Mouse (Mus musculus): ENCODE results near the gene Snapc2. TPM values are rescaled to one million over a fixed set of nuclear protein-coding genes. Genes with fewer than 3 reads are reported as not detected.

Gene Snapc2
- 59.8 and 67.4 TPM in 2 replicates for polyA plus RNA-seq (2014; fragmentation: Nextera tagmentation; extraction: Ambion mirVana)

- under 1% methylated on average over 69 of the region's 69 CpGs for WGBS
- peak; percentile 98 for DNase-seq (ENCODE audit: low spot score)
- H3K9ac ChIP-seq (replicated peaks; ENCODE audit: low read length): peak within 1 kb of the TSS; percentile 90
- no peaks in the 10 kb centered on the region for H3K27me3 ChIP-seq (ENCODE audit: control insufficient read depth, insufficient read depth, low read length)
- H3K9me3 ChIP-seq (replicated peaks; ENCODE audit: control insufficient read depth, low read length): no peaks in the 10 kb centered on the region
- peaks cover 9% of the 10 kb centered on the region for H3K4me1 ChIP-seq (ENCODE audit: control insufficient read depth, insufficient read depth, low read length)
- peak within 1 kb of the TSS; percentile 83 for H3K4me3 ChIP-seq (ENCODE audit: low read depth, low read length)
- H3K27ac ChIP-seq (replicated peaks; ENCODE audit: low read depth, low read length): peak within 1 kb of the TSS; percentile 75
- peak; percentile 82 for ATAC-seq (replicated peaks; ENCODE audit: insufficient number of reproducible peaks, low FRiP score, low TSS enrichment, low read depth)
- peak within 1 kb of the TSS; percentile 74 for H3K4me2 ChIP-seq (ENCODE audit: low read depth, low read length)
- H3K36me3 ChIP-seq (replicated peaks; ENCODE audit: control insufficient read depth, insufficient read depth, low read depth, low read length): peaks cover 3% of the 10 kb centered on the region
Observed at GRCm38 (mm10) chr8:4252934-4253841, at the start of gene Snapc2. Snapc2 (plus strand) TSS chr8:4253080.

- peaks cover 29% of the 10 kb centered on the region for H3K27me3 ChIP-seq (ENCODE audit: control insufficient read depth, insufficient read depth, low read length)
- peak overlapping the region; percentile 13 for H3K4me2 ChIP-seq (ENCODE audit: low read depth, low read length)
- H3K27ac ChIP-seq (replicated peaks; ENCODE audit: low read depth, low read length): no peak overlapping the region
- ATAC-seq (replicated peaks; ENCODE audit: insufficient number of reproducible peaks, low FRiP score, low TSS enrichment, low read depth) (no peak), DNase-seq (ENCODE audit: low spot score) (no peak)
- H3K36me3 ChIP-seq (replicated peaks; ENCODE audit: control insufficient read depth, insufficient read depth, low read depth, low read length): no peaks in the 10 kb centered on the region
- H3K4me3 ChIP-seq (ENCODE audit: low read depth, low read length): peak overlapping the region; percentile 10; the same call in 1 of the 2 replicates
- 11% methylated on average over 38 of the region's 38 CpGs for WGBS
- no peaks in the 10 kb centered on the region for H3K9me3 ChIP-seq (replicated peaks; ENCODE audit: control insufficient read depth, low read length)
- H3K4me1 ChIP-seq (ENCODE audit: control insufficient read depth, insufficient read depth, low read length): peaks cover 2% of the 10 kb centered on the region; the same call in 1 of the 2 replicates
- peak overlapping the region; percentile 0 for H3K9ac ChIP-seq (replicated peaks; ENCODE audit: low read length)
Observed at GRCm38 (mm10) chr8:4205246-4206123, 47.4 kb upstream of the Snapc2 start.

DNA sequence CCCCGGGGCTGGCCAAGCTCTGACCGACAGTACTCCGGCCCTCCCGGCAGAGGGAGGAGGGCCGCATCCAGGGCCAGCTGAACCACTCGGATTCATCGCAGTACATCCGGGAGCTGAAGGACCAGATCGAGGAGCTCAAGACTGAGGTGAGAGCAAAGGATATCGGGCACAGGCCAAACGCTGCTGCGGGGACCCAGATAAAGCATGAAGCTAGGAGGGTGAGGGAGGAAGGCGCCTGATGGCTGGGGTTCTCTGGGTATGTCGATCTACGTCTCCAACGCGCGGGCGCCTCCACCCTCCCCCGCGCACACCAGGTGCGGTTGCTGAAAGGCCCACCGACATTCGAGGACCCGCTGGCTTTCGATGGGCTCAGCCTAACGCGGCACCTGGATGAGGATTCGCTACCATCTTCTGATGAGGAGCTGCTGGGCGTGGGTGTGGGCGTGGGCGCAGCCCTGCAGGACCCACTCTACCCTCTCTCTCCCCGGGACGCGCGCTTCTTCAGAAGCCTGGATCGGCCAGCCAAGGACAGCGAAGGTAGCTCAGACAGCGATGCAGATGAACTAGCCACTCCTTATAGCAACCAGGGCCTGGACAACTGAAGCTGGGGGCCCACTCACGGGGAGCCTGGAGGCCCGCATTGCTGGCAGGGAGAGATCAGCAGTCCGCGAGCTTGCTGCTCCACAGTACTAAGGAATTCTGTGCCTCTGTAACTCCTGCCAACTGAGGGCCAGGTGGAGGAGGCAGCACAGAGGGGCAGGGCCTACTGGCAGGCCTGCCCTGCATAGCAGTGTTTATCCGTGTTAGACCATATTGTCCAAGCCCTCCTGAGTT is 46.5 kb upstream of the Snapc2 start:
- peak overlapping the region; percentile 13 for H3K4me2 ChIP-seq (ENCODE audit: low read depth, low read length)

GRCm38 (mm10) chr8:4207016-4207350 is 45.9 kb upstream of the Snapc2 start:
- H3K4me3 ChIP-seq (ENCODE audit: low read depth, low read length): no peak overlapping the region
- H3K36me3 ChIP-seq (replicated peaks; ENCODE audit: control insufficient read depth, insufficient read depth, low read depth, low read length): no peaks in the 10 kb centered on the region
- WGBS: 56% methylated on average over 2 of the region's 2 CpGs
- no peaks in the 10 kb centered on the region for H3K9me3 ChIP-seq (replicated peaks; ENCODE audit: control insufficient read depth, low read length)
- H3K27ac ChIP-seq (replicated peaks; ENCODE audit: low read depth, low read length): no peak overlapping the region
- no peak for ATAC-seq (replicated peaks; ENCODE audit: insufficient number of reproducible peaks, low FRiP score, low TSS enrichment, low read depth)
- no peak overlapping the region for H3K9ac ChIP-seq (replicated peaks; ENCODE audit: low read length)
- H3K27me3 ChIP-seq (ENCODE audit: control insufficient read depth, insufficient read depth, low read length): peaks cover 29% of the 10 kb centered on the region
- H3K4me2 ChIP-seq (ENCODE audit: low read depth, low read length): no peak overlapping the region
- DNase-seq (ENCODE audit: low spot score): no peak
- peaks cover 2% of the 10 kb centered on the region; the same call in 1 of the 2 replicates for H3K4me1 ChIP-seq (ENCODE audit: control insufficient read depth, insufficient read depth, low read length)

More for the DNA sequence above, 46.5 kb upstream of the Snapc2 start:
- Histone ChIP-seq H3K27me3 (ENCODE audit: control insufficient read depth, insufficient read depth, low read length) (peaks cover 29% of the 10 kb centered on the region), H3K36me3 (replicated peaks; ENCODE audit: control insufficient read depth, insufficient read depth, low read depth, low read length) (no peaks in the 10 kb centered on the region), H3K9me3 (replicated peaks; ENCODE audit: control insufficient read depth, low read length) (no peaks in the 10 kb centered on the region), H3K4me3 (ENCODE audit: low read depth, low read length) (peak overlapping the region; percentile 3), H3K4me1 (ENCODE audit: control insufficient read depth, insufficient read depth, low read length) (peaks cover 2% of the 10 kb centered on the region; the same call in 1 of the 2 replicates), H3K27ac (replicated peaks; ENCODE audit: low read depth, low read length) (no peak overlapping the region), H3K9ac (replicated peaks; ENCODE audit: low read length) (0 out of 2 replicates have a peak overlapping the region, but pooled peaks have one; percentile 0)
- ATAC-seq (replicated peaks; ENCODE audit: insufficient number of reproducible peaks, low FRiP score, low TSS enrichment, low read depth) (no peak), DNase-seq (ENCODE audit: low spot score) (no peak)
- WGBS: 6% methylated on average over 44 of the region's 44 CpGs

- Histone ChIP-seq H3K4me1 (ENCODE audit: control insufficient read depth, insufficient read depth, low read length) (peaks cover 2% of the 10 kb centered on the region), H3K9me3 (replicated peaks; ENCODE audit: control insufficient read depth, low read length) (no peaks in the 10 kb centered on the region), H3K27ac (replicated peaks; ENCODE audit: low read depth, low read length) (no peak overlapping the region), H3K27me3 (ENCODE audit: control insufficient read depth, insufficient read depth, low read length) (peaks cover 31% of the 10 kb centered on the region), H3K4me3 (ENCODE audit: low read depth, low read length) (no peak overlapping the region), H3K36me3 (replicated peaks; ENCODE audit: control insufficient read depth, insufficient read depth, low read depth, low read length) (no peaks in the 10 kb centered on the region), H3K4me2 (ENCODE audit: low read depth, low read length) (no peak overlapping the region), H3K9ac (replicated peaks; ENCODE audit: low read length) (no peak overlapping the region)
- ATAC-seq (replicated peaks; ENCODE audit: insufficient number of reproducible peaks, low FRiP score, low TSS enrichment, low read depth) (no peak), DNase-seq (ENCODE audit: low spot score) (no peak)
- 78% methylated on average over 6 of the region's 6 CpGs for WGBS
Observed at GRCm38 (mm10) chr8:4211097-4211496, 41.8 kb upstream of the Snapc2 start.

- no peaks in the 10 kb centered on the region; the same call in none of the 2 replicates for H3K4me1 ChIP-seq (ENCODE audit: control insufficient read depth, insufficient read depth, low read length)
- 1% methylated on average over 25 of the region's 25 CpGs for WGBS
- H3K4me3 ChIP-seq (ENCODE audit: low read depth, low read length): peak overlapping the region; percentile 36
- no peaks in the 10 kb centered on the region for H3K9me3 ChIP-seq (replicated peaks; ENCODE audit: control insufficient read depth, low read length)
- no peak overlapping the region for H3K27ac ChIP-seq (replicated peaks; ENCODE audit: low read depth, low read length)
- H3K4me2 ChIP-seq (ENCODE audit: low read depth, low read length): peak overlapping the region; percentile 91
- H3K9ac ChIP-seq (replicated peaks; ENCODE audit: low read length): peak overlapping the region; percentile 28
- DNase-seq (ENCODE audit: low spot score): no peak
- H3K36me3 ChIP-seq (replicated peaks; ENCODE audit: control insufficient read depth, insufficient read depth, low read depth, low read length): no peaks in the 10 kb centered on the region
- peak; percentile 10; the same call in 1 of the 2 replicates for ATAC-seq (replicated peaks; ENCODE audit: insufficient number of reproducible peaks, low FRiP score, low TSS enrichment, low read depth)
- peaks cover 29% of the 10 kb centered on the region for H3K27me3 ChIP-seq (ENCODE audit: control insufficient read depth, insufficient read depth, low read length)
Observed at GRCm38 (mm10) chr8:4212809-4213209, 40.1 kb upstream of the Snapc2 start.

GRCm38 (mm10) chr8:4213210-4214005 is 39.5 kb upstream of the Snapc2 start:
- Histone ChIP-seq H3K4me1 (ENCODE audit: control insufficient read depth, insufficient read depth, low read length) (no peaks in the 10 kb centered on the region; the same call in none of the 2 replicates), H3K9me3 (replicated peaks; ENCODE audit: control insufficient read depth, low read length) (no peaks in the 10 kb centered on the region), H3K27ac (replicated peaks; ENCODE audit: low read depth, low read length) (no peak overlapping the region), H3K36me3 (replicated peaks; ENCODE audit: control insufficient read depth, insufficient read depth, low read depth, low read length) (no peaks in the 10 kb centered on the region), H3K9ac (replicated peaks; ENCODE audit: low read length) (peak overlapping the region; percentile 28), H3K4me3 (ENCODE audit: low read depth, low read length) (peak overlapping the region; percentile 36), H3K4me2 (ENCODE audit: low read depth, low read length) (peak overlapping the region; percentile 91), H3K27me3 (ENCODE audit: control insufficient read depth, insufficient read depth, low read length) (peaks cover 31% of the 10 kb centered on the region)
- peak; percentile 57 for ATAC-seq (replicated peaks; ENCODE audit: insufficient number of reproducible peaks, low FRiP score, low TSS enrichment, low read depth)
- WGBS: 4% methylated on average over 18 of the region's 18 CpGs
- DNase-seq (ENCODE audit: low spot score): peak; percentile 53

All from embryonic facial prominence, embryonic 11.5 days (tissue).